Comparison of ENCODE assay signal across 26 mouse cellular contexts in the genomic region with DNA sequence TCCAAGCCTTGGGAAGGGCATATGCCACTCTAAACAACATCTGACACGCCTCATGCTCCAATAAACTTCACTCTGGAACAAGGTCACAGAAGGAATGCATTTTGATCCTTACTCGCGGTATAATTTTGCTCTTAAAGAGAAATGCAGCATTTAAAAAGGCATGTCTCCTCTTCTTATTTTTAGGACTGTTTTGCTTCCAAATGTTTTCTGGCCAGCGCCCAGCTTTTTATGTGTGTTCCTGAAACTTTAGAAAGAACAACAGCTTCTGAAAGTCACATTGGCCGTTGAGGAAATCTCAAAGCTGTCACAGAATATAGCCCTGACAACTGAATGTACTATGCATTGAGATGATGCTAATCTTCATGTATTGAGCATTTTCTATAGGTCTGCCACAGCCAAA. TPM values are rescaled to one million over a fixed set of nuclear protein-coding genes. Genes with fewer than 3 reads are reported as not detected.
A peak's percentile ranks its signal among the peaks of the same experiment; 100 is the strongest.
DNase-seq lines count a peak whose midpoint lies in the region; ATAC-seq and TF ChIP-seq lines count a peak whose summit lies in the region.
"Had no signal": no experiment of that assay in that cellular context is flagged by ENCODE, and none has a peak within 500 bp of the region (broad histone marks: within the 10 kb centered on the region; RNA-seq: fewer than 3 reads in every experiment).

No protein-coding gene starts in this region.

- H3K9ac ChIP-seq in kidney, embryonic 16.5 days (replicated peaks; ENCODE audit: low read length) = no peak overlapping the region
- H3K9ac ChIP-seq in kidney, postnatal 0 days (ENCODE audit: low read depth, low read length) = no peak overlapping the region
- H3K9ac ChIP-seq: hindbrain, embryonic 14.5 days; liver, embryonic 15.5 days; stomach, embryonic 15.5 days had no signal

- no peaks in the 10 kb centered on the region; the same call in 1 of the 2 replicates for H3K4me1 ChIP-seq in kidney, adult 2 months (ENCODE audit: control insufficient read depth, insufficient read depth, low read length)
- H3K4me1 ChIP-seq in kidney, embryonic 16.5 days (ENCODE audit: insufficient read depth, low read length) = peaks cover 9% of the 10 kb centered on the region
- no peaks in the 10 kb centered on the region for H3K4me1 ChIP-seq in kidney, postnatal 0 days (replicated peaks; ENCODE audit: insufficient read depth, low read length)
- H3K4me1 ChIP-seq: forebrain, embryonic 10.5 days; limb, embryonic 10.5 days; liver, embryonic 15.5 days; stomach, embryonic 15.5 days had no signal

- peak; percentile 68 for DNase-seq in kidney, adult 2 months
- DNase-seq in kidney, adult 8-10 months = peak; percentile 26 to 49
- DNase-seq in kidney, postnatal 0 days (ENCODE audit: low spot score) = peak; percentile 56
- peak; percentile 32 for DNase-seq in retina, embryonic 14.5 days (ENCODE audit: low spot score)
- no peak for DNase-seq in urinary bladder, adult 18-20 months (ENCODE audit: low spot score in 2 of 2)
- DNase-seq: adrenal gland, adult 8-10 months; cerebellum, adult 8-10 months; cerebellum, postnatal 36 days; embryo, embryonic 11 days; gastrocnemius, adult 2 months; heart, postnatal 4 days; liver; thymus, adult 18-20 months; thymus, postnatal 4 days had no signal

- no peak for TF ChIP-seq POLR2A in kidney, adult 2 months (IDR thresholded peaks at IDR 0.05; ENCODE audit: low read depth, low read length)

- no peak for ATAC-seq in kidney, embryonic 16.5 days (ENCODE audit: low FRiP score, low TSS enrichment)
- no peak for ATAC-seq in kidney, postnatal 0 days (replicated peaks; ENCODE audit: low FRiP score, low read depth)
- ATAC-seq in erythroid progenitor cell, adult 5-6 weeks (replicated peaks; ENCODE audit: low FRiP score, poor library complexity, severe bottlenecking) = no peak
- ATAC-seq: inflammation-experienced regulatory T-cells, adult 6 months; lung, postnatal 0 days; midbrain, embryonic 16.5 days had no signal

- no peak for TF ChIP-seq CTCF in kidney, adult 2 months (conservative IDR thresholded peaks at IDR 0.05; ENCODE audit: insufficient read depth, insufficient read length, low read depth, low read length)
- no peak for TF ChIP-seq CTCF in kidney, postnatal 0 days (IDR thresholded peaks at IDR 0.05; ENCODE audit: low read depth)

- no peak overlapping the region for H3K4me2 ChIP-seq in kidney, embryonic 16.5 days (replicated peaks; ENCODE audit: low read depth, low read length)
- H3K4me2 ChIP-seq in kidney, postnatal 0 days (ENCODE audit: low read length) = peak overlapping the region; percentile 6; the same call in 1 of the 2 replicates
- H3K4me2 ChIP-seq: hindbrain, embryonic 14.5 days; liver, embryonic 15.5 days; stomach, embryonic 15.5 days had no signal

- H3K4me3 ChIP-seq in kidney, adult 2 months (ENCODE audit: insufficient read depth, low read depth, low read length) = no peak overlapping the region
- no peak overlapping the region for H3K4me3 ChIP-seq in kidney, embryonic 16.5 days (ENCODE audit: low read length)
- H3K4me3 ChIP-seq in kidney, postnatal 0 days (replicated peaks; ENCODE audit: low read depth, low read length) = no peak overlapping the region
- H3K4me3 ChIP-seq: forebrain, embryonic 10.5 days; gastrocnemius, adult 2 months; limb, embryonic 10.5 days; liver, embryonic 15.5 days; stomach, embryonic 15.5 days had no signal

- no peaks in the 10 kb centered on the region for H3K27me3 ChIP-seq in kidney, adult 2 months (replicated peaks; ENCODE audit: control insufficient read depth, insufficient read depth, low read length)
- H3K27me3 ChIP-seq in kidney, embryonic 16.5 days (ENCODE audit: insufficient read depth, low read length) = no peaks in the 10 kb centered on the region
- no peaks in the 10 kb centered on the region for H3K27me3 ChIP-seq in kidney, postnatal 0 days (ENCODE audit: insufficient read depth, low read length)
- H3K27me3 ChIP-seq: liver, embryonic 15.5 days; stomach, embryonic 15.5 days had no signal

- no peaks in the 10 kb centered on the region for H3K36me3 ChIP-seq in kidney, adult 2 months (ENCODE audit: control insufficient read depth, insufficient read depth, low read length)
- H3K36me3 ChIP-seq in kidney, embryonic 16.5 days (ENCODE audit: insufficient read depth, low read length) = no peaks in the 10 kb centered on the region
- no peaks in the 10 kb centered on the region for H3K36me3 ChIP-seq in kidney, postnatal 0 days (ENCODE audit: insufficient read depth, low read length)
- H3K36me3 ChIP-seq: forebrain, embryonic 10.5 days; limb, embryonic 10.5 days; liver, embryonic 15.5 days; stomach, embryonic 15.5 days had no signal

- no peaks in the 10 kb centered on the region for H3K9me3 ChIP-seq in kidney, embryonic 16.5 days (ENCODE audit: low read length)
- H3K9me3 ChIP-seq in kidney, postnatal 0 days (replicated peaks; ENCODE audit: low read length) = no peaks in the 10 kb centered on the region
- H3K9me3 ChIP-seq: forebrain, embryonic 10.5 days; limb, embryonic 10.5 days; liver, embryonic 15.5 days; stomach, embryonic 15.5 days had no signal

- H3K27ac ChIP-seq in kidney, adult 2 months (ENCODE audit: insufficient read depth, low read depth, low read length) = peak overlapping the region; percentile 9; the same call in 1 of the 2 replicates
- no peak overlapping the region for H3K27ac ChIP-seq in kidney, embryonic 16.5 days (ENCODE audit: low read length)
- no peak overlapping the region for H3K27ac ChIP-seq in kidney, postnatal 0 days
- H3K27ac ChIP-seq: forebrain, embryonic 10.5 days; gastrocnemius, adult 2 months; hindbrain, embryonic 14.5 days; limb, embryonic 10.5 days; liver, embryonic 15.5 days; macrophage; stomach, embryonic 15.5 days had no signal

- WGBS in kidney, adult 2 months = 20% methylated on average over 5 of the region's 5 CpGs
- WGBS in kidney, embryonic 16.5 days = 28% methylated on average over 5 of the region's 5 CpGs
- WGBS in kidney, postnatal 0 days = 25% methylated on average over 5 of the region's 5 CpGs

RNA-seq across cellular contexts. Expression of gene Erc2, which starts 8.5 kb away (rescaled TPM):
- 6.2 and 6.9 TPM in 2 replicates for polyA plus RNA-seq in kidney, adult 2 months (2012; rRNA removed)
- polyA plus RNA-seq in kidney, embryonic 16.5 days (2015; fragmentation: Nextera tagmentation; extraction: Ambion mirVana) = 4.9 and 7.3 TPM in 2 replicates
- polyA plus RNA-seq in kidney, postnatal 0 days (2015; fragmentation: Nextera tagmentation; extraction: Ambion mirVana) = 5.4 and 6.8 TPM in 2 replicates
- total RNA-seq in erythroid progenitor cell, adult 5-6 weeks (2015; ENCODE audit: low replicate concordance) = not detected in 2 replicates
- total RNA-seq in erythroid progenitor cell, adult 5-6 weeks (2017; ENCODE audit: low replicate concordance) = not detected in 2 replicates
- total RNA-seq: MEL had no signal
- polyA plus RNA-seq: macrophage had no signal

Comparison
In these comparisons a context has a peak if more than half of its experiments do, and no peak if none do; other contexts are left out.
1. DNase-seq: peak in kidney, adult 2 months (single experiment), kidney, adult 8-10 months (2 of 2), kidney, postnatal 0 days (single experiment) and retina, embryonic 14.5 days (single experiment); none in urinary bladder, adult 18-20 months (0 of 2).